Mouse (Mus musculus) liver, embryonic 16.5 days (tissue): ENCODE measurements around the gene Tmem101. TPM values are rescaled to one million over a fixed set of nuclear protein-coding genes. Genes with fewer than 3 reads are reported as not detected.
"Not testable (repeated sequence)": the region's sequence is repeated elsewhere in the genome, so short reads cannot be mapped to it uniquely, and the experiment has no call there.

ENCODE experiments used
- ATAC-seq: fragments of 200-750 bp; cut with Nextera tagmentation; 2 replicates; pipeline ENCODE4 v1.8.0; 2017; ENCODE audit warnings: low read depth, mild to moderate bottlenecking, moderate number of reproducible peaks, moderate library complexity
- H3K27ac ChIP-seq: fragments of 300-500 bp; sonication (generic); 2 replicates; pipeline ENCODE4 v1.5.1; 2014; ENCODE audit warnings: mild to moderate bottlenecking, low read length
- H3K27me3 ChIP-seq: fragments of 300-500 bp; sonication (generic); 2 replicates; pipeline ENCODE4 v1.6.1; 2014; ENCODE audit warnings: low read depth, low read length, mixed read lengths; ENCODE audit not compliant: control insufficient read depth, insufficient read depth
- H3K36me3 ChIP-seq: fragments of 300-500 bp; sonication (generic); 2 replicates; pipeline ENCODE4 v1.6.1; 2014; ENCODE audit warnings: mild to moderate bottlenecking; ENCODE audit not compliant: control insufficient read depth, insufficient read depth
- H3K4me1 ChIP-seq: fragments of 300-500 bp; sonication (generic); 2 replicates; pipeline ENCODE4 v1.6.1; 2014; ENCODE audit warnings: low read depth, low read length, mixed read lengths; ENCODE audit not compliant: control insufficient read depth
- H3K4me2 ChIP-seq: fragments of 300-500 bp; sonication (generic); 2 replicates; pipeline ENCODE4 v1.6.1; 2014; ENCODE audit warnings: low read depth, low read length, mixed read lengths
- H3K4me3 ChIP-seq: fragments of 300-500 bp; sonication (generic); 2 replicates; pipeline ENCODE4 v1.5.1; 2014; ENCODE audit warnings: low read depth, mild to moderate bottlenecking, low read length
- H3K9ac ChIP-seq: fragments of 300-500 bp; sonication (generic); 2 replicates; pipeline ENCODE4 v1.6.1; 2014; ENCODE audit warnings: low read depth, low read length
- H3K9me3 ChIP-seq: fragments of 300-500 bp; sonication (generic); replicated peaks from 2 replicates; pipeline ENCODE4 v1.6.1; 2016; ENCODE audit warnings: low read length; ENCODE audit not compliant: control insufficient read depth
- WGBS: fragments of 180-500 bp; shearing (Covaris S2); extraction: QIAGEN DNeasy Blood & Tissue Kit; methylation state at CpG from one replicate; pipeline ENCODE4 v1.1.7; 2014; ENCODE audit not compliant: insufficient replicate concordance; 5-methylcytosine and 5-hydroxymethylcytosine counted together
- polyA plus RNA-seq: library from polyadenylated mRNA; unstranded; fragments of >200 nt; fragmentation: Nextera tagmentation; extraction: Ambion mirVana; gene quantifications from 2 replicates; pipeline ENCODE4 v1.2.1, GENCODE M21; 2015

Tmem101 gene
- polyA plus RNA-seq, 1 experiment from 2014 or later: 9.0 TPM

- no peak for ATAC-seq
- H3K9ac ChIP-seq: no peak overlapping the region
- 84% methylated on average over 5 of the region's 5 CpGs for WGBS
- H3K27me3 ChIP-seq: no peaks in the 10 kb centered on the region
- H3K4me3 ChIP-seq: no peak overlapping the region
- no peak overlapping the region for H3K4me2 ChIP-seq
- H3K36me3 ChIP-seq: peaks cover 16% of the 10 kb centered on the region
- H3K9me3 ChIP-seq: no peaks in the 10 kb centered on the region
- peaks cover 13% of the 10 kb centered on the region for H3K4me1 ChIP-seq
- H3K27ac ChIP-seq: no peak overlapping the region
Observed at GRCm38 (mm10) chr11:102167539-102167938, 11.3 kb upstream of the Tmem101 start.

GRCm38 (mm10) chr11:102165971-102166722 lies 9.9 kb upstream of the Tmem101 start:
- Histone ChIP-seq H3K36me3 (peaks cover 16% of the 10 kb centered on the region), H3K9me3 (no peaks in the 10 kb centered on the region), H3K27ac (0 out of 2 replicates have a peak overlapping the region, but pooled peaks have one; percentile 16), H3K9ac (no peak overlapping the region), H3K4me3 (no peak overlapping the region), H3K4me1 (peaks cover 13% of the 10 kb centered on the region), H3K4me2 (no peak overlapping the region), H3K27me3 (no peaks in the 10 kb centered on the region)
- 64% methylated on average over 6 of the region's 6 CpGs for WGBS
- peak; percentile 67 for ATAC-seq

GRCm38 (mm10) chr11:102159781-102160180 lies 3.6 kb upstream of the Tmem101 start:
- Histone ChIP-seq H3K4me3 (no peak overlapping the region), H3K9me3 (no peaks in the 10 kb centered on the region), H3K9ac (no peak overlapping the region), H3K27ac (no peak overlapping the region), H3K4me1 (peaks cover 8% of the 10 kb centered on the region), H3K27me3 (no peaks in the 10 kb centered on the region), H3K4me2 (no peak overlapping the region), H3K36me3 (peaks cover 5% of the 10 kb centered on the region)
- no peak for ATAC-seq
- 67% methylated on average over 5 of the region's 5 CpGs for WGBS

DNA sequence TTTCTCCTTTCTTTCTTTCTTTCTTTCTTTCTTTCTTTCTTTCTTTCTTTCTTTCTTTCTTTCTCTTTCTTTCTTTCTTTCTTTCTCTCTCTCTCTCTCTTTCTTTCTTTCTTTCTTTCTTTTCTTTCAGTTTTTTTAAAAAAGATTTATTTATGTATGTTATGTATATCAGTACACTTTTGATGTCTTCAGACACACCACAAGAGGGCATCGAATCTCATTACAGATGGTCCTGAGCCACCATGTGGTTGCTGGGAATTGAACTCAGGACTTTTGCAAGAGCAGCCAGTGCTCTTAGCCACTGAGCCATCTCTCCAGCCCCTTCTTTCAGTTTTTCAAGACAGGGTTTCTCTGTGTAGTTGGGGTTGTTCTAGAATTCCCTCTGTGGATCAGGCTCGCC lies 1.8 kb upstream of the Tmem101 start:
- H3K4me3 ChIP-seq, H3K9me3 ChIP-seq, H3K36me3 ChIP-seq, H3K27ac ChIP-seq, H3K4me2 ChIP-seq, H3K27me3 ChIP-seq, ATAC-seq, H3K4me1 ChIP-seq, H3K9ac ChIP-seq: not testable (repeated sequence)
- WGBS: 43% methylated on average over 2 of the region's 2 CpGs

DNA sequence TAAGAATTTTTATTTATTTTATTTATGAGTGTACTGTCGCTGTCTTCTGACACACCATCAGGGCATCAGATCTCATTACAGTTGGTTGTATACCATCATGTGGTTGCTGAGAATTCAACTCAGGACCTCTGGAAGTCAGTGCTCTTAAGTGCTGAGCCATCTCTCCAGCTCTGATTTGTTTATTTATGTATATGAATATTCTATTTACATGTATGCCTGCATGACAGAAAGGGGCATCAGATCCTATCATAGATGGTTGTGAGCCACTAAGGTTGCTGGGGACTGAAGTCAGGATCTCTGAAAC lies 534 bp upstream of the Tmem101 start:
- ATAC-seq: no peak

DNA sequence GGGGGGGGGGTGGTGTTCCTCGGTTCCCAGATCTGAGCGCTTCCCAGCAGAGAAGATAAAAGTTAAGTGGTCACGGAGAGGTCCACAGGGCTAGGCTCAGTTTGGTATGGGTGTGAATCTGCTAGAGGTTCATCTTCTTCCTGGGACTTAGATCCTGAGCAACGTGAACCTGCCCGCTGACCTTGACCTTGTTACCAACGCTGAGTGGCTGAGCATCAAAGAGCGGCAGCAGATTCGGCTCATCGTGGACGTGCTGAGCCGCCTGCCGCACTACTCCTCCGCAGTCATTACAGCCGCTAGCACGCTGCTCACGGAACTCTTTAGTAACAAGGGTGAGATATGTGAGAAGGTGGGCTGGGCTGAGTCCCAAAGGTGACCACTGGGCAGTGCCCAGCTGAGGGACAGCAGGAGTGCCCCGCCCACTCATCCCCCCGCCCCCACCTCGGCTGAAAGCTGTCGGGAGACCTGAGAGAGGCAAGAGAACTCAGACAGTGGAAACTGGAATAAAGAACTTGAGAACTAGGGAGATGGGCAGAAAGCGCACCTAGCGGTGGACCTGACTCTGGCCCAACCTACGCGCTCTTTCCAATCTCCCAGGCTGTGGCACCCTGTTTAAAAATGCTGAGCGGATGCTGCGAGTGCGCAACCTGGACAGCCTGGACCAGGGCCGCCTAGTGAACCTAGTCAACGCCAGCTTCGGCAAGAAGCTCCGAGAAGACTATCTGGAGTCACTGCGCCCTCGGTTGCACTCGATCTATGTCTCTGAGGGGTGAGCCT lies 8.8 kb downstream of the Tmem101 start:
- WGBS: 21% methylated on average over 34 of the region's 34 CpGs
- H3K9ac ChIP-seq: no peak overlapping the region

More for the DNA sequence above, 534 bp upstream of the Tmem101 start:
- Histone ChIP-seq H3K27ac (no peak overlapping the region), H3K9me3 (no peaks in the 10 kb centered on the region), H3K4me3 (no peak overlapping the region; the same call in 1 of the 2 replicates), H3K9ac (no peak overlapping the region), H3K4me2 (peak overlapping the region; percentile 91; the same call in 1 of the 2 replicates), H3K27me3 (no peaks in the 10 kb centered on the region), H3K36me3 (no peaks in the 10 kb centered on the region), H3K4me1 (peaks cover 8% of the 10 kb centered on the region)
- WGBS: 10% methylated on average over 1 of the region's 1 CpGs

GRCm38 (mm10) chr11:102146531-102146930 lies 9.7 kb downstream of the Tmem101 start:
- ATAC-seq: no peak
- peak overlapping the region; percentile 63 for H3K27ac ChIP-seq
- H3K27me3 ChIP-seq: peaks cover 43% of the 10 kb centered on the region
- H3K9me3 ChIP-seq: no peaks in the 10 kb centered on the region
- no peaks in the 10 kb centered on the region for H3K36me3 ChIP-seq
- H3K9ac ChIP-seq: peak overlapping the region; percentile 59
- peak overlapping the region; percentile 80 for H3K4me2 ChIP-seq
- peak overlapping the region; percentile 65 for H3K4me3 ChIP-seq
- H3K4me1 ChIP-seq: peaks cover 24% of the 10 kb centered on the region
- WGBS: 8% methylated on average over 17 of the region's 17 CpGs

More for the DNA sequence above, 8.8 kb downstream of the Tmem101 start:
- peaks cover 43% of the 10 kb centered on the region for H3K27me3 ChIP-seq
- peaks cover 24% of the 10 kb centered on the region for H3K4me1 ChIP-seq
- no peaks in the 10 kb centered on the region for H3K9me3 ChIP-seq
- H3K4me2 ChIP-seq: peak overlapping the region; percentile 80
- no peak overlapping the region for H3K27ac ChIP-seq
- H3K36me3 ChIP-seq: no peaks in the 10 kb centered on the region
- no peak for ATAC-seq
- peak overlapping the region; percentile 65 for H3K4me3 ChIP-seq

DNA sequence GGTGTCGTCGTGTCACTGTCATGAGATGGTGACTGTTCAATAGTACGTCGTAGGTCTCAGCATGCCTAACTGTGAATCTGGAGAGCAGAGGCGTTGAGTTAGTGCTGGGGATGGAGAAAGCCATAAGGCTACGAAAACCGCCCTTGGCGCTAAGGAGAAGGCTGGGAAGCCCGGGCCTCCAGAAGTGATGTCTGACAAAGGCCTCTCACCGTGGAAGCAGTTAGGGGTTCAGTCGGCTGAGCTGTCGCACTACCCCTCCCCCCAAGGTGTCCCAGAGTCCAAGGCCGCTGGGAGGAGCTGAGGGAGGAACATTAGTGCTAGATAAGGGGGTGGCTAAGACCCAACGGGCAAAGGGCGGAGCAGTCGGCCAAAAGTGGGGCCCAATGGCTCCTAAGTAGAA lies 10.2 kb downstream of the Tmem101 start:
- peak overlapping the region; percentile 82 for H3K27ac ChIP-seq

DNA sequence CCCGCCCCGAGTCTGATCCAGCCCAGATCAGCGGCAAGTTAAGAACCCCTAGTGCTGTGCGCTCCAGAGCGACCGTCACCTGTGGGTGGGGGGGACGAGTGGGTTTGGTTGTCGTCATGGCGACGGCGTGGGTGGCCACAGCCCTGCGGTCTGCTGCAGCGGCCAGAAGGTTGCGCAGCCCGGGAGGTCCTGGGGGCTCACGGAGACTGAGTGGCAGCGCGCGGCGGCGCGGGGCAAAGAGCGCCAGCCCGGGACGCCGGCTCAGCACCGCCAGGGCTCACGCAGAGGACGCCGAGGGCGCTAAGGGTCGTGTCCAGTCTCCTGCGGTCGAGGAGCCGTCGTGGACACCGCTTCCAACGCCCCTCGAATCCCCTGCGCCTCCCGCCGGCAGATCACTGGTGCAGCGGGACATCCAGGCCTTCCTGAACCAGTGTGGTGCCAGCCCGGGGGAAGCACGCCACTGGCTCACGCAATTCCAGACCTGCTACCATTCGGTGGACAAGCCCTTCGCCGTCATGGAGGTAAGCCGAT lies 10.7 kb downstream of the Tmem101 start, which contains the start of gene Nags:
Gene Nags (plus strand): TSS at position 43 of the 531 bp plus-strand sequence.
- Histone ChIP-seq H3K9me3 (no peaks in the 10 kb centered on the region), H3K27me3 (peaks cover 43% of the 10 kb centered on the region), H3K4me3 (peak within 1 kb of the TSS; percentile 65), H3K27ac (peak within 1 kb of the TSS; percentile 82), H3K9ac (peak within 1 kb of the TSS; percentile 59), H3K36me3 (no peaks in the 10 kb centered on the region), H3K4me2 (peak within 1 kb of the TSS; percentile 80), H3K4me1 (peaks cover 24% of the 10 kb centered on the region)
- peak; percentile 1; the same call in 1 of the 2 replicates for ATAC-seq
- WGBS: 1% methylated on average over 50 of the region's 50 CpGs

More for the DNA sequence above, 10.2 kb downstream of the Tmem101 start:
- Histone ChIP-seq H3K4me3 (peak overlapping the region; percentile 65), H3K4me2 (peak overlapping the region; percentile 80), H3K36me3 (no peaks in the 10 kb centered on the region), H3K9me3 (no peaks in the 10 kb centered on the region), H3K9ac (peak overlapping the region; percentile 59), H3K4me1 (peaks cover 24% of the 10 kb centered on the region), H3K27me3 (peaks cover 43% of the 10 kb centered on the region)
- WGBS: 2% methylated on average over 16 of the region's 16 CpGs
- peak; percentile 57 for ATAC-seq
